Mouse (Mus musculus): ENCODE data around the gene Dlg1. TPM values are rescaled to one million over a fixed set of nuclear protein-coding genes. Genes with fewer than 3 reads are reported as not detected.

The Dlg1 gene
- polyA plus RNA-seq, 1 experiment: 24.6 TPM

GRCm38 (mm10) chr16:31756436-31756835, 93.2 kb downstream of the Dlg1 start:
- DNase-seq: no peak
- Histone ChIP-seq H3K4me1 (ENCODE audit: control insufficient read depth, insufficient read depth, low read length) (no peaks in the 10 kb centered on the region), H3K36me3 (ENCODE audit: control insufficient read depth, insufficient read depth, low read length) (no peaks in the 10 kb centered on the region), H3K4me3 (ENCODE audit: insufficient read depth, low read depth, low read length) (no peak overlapping the region), H3K27me3 (replicated peaks; ENCODE audit: control insufficient read depth, insufficient read depth, low read length) (no peaks in the 10 kb centered on the region), H3K27ac (ENCODE audit: insufficient read depth, low read depth, low read length) (no peak overlapping the region)
- 89% methylated on average over 5 of the region's 5 CpGs for WGBS
- TF ChIP-seq CTCF (conservative IDR thresholded peaks at IDR 0.05; ENCODE audit: insufficient read depth, insufficient read length, low read depth, low read length): no peak
- no peak for TF ChIP-seq POLR2A (IDR thresholded peaks at IDR 0.05; ENCODE audit: low read depth, low read length)

- H3K27me3 ChIP-seq (replicated peaks; ENCODE audit: control insufficient read depth, insufficient read depth, low read length): no peaks in the 10 kb centered on the region
- TF ChIP-seq POLR2A (IDR thresholded peaks at IDR 0.05; ENCODE audit: low read depth, low read length) (no peak), CTCF (conservative IDR thresholded peaks at IDR 0.05; ENCODE audit: insufficient read depth, insufficient read length, low read depth, low read length) (no peak)
- no peaks in the 10 kb centered on the region for H3K36me3 ChIP-seq (ENCODE audit: control insufficient read depth, insufficient read depth, low read length)
- WGBS: 77% methylated on average over 1 of the region's 1 CpGs
- DNase-seq: no peak
- H3K4me3 ChIP-seq (ENCODE audit: insufficient read depth, low read depth, low read length): no peak overlapping the region
- H3K4me1 ChIP-seq (ENCODE audit: control insufficient read depth, insufficient read depth, low read length): no peaks in the 10 kb centered on the region
- H3K27ac ChIP-seq (ENCODE audit: insufficient read depth, low read depth, low read length): no peak overlapping the region
Measured at GRCm38 (mm10) chr16:31757606-31758005, 94.4 kb downstream of the Dlg1 start.

- Histone ChIP-seq H3K36me3 (ENCODE audit: control insufficient read depth, insufficient read depth, low read length) (no peaks in the 10 kb centered on the region), H3K27ac (ENCODE audit: insufficient read depth, low read depth, low read length) (no peak overlapping the region), H3K27me3 (replicated peaks; ENCODE audit: control insufficient read depth, insufficient read depth, low read length) (no peaks in the 10 kb centered on the region), H3K4me1 (ENCODE audit: control insufficient read depth, insufficient read depth, low read length) (no peaks in the 10 kb centered on the region), H3K4me3 (ENCODE audit: insufficient read depth, low read depth, low read length) (no peak overlapping the region)
- TF ChIP-seq CTCF (conservative IDR thresholded peaks at IDR 0.05; ENCODE audit: insufficient read depth, insufficient read length, low read depth, low read length) (no peak), POLR2A (IDR thresholded peaks at IDR 0.05; ENCODE audit: low read depth, low read length) (no peak)
- WGBS: 66% methylated on average over 6 of the region's 6 CpGs
- DNase-seq: no peak
Measured at GRCm38 (mm10) chr16:31759416-31759815, 96.2 kb downstream of the Dlg1 start.

- WGBS: 93% methylated on average over 6 of the region's 6 CpGs
- no peaks in the 10 kb centered on the region for H3K27me3 ChIP-seq (replicated peaks; ENCODE audit: control insufficient read depth, insufficient read depth, low read length)
- no peaks in the 10 kb centered on the region for H3K36me3 ChIP-seq (ENCODE audit: control insufficient read depth, insufficient read depth, low read length)
- H3K27ac ChIP-seq (ENCODE audit: insufficient read depth, low read depth, low read length): no peak overlapping the region
- no peak for DNase-seq
- TF ChIP-seq POLR2A (IDR thresholded peaks at IDR 0.05; ENCODE audit: low read depth, low read length): no peak
- TF ChIP-seq CTCF (conservative IDR thresholded peaks at IDR 0.05; ENCODE audit: insufficient read depth, insufficient read length, low read depth, low read length): no peak
- H3K4me3 ChIP-seq (ENCODE audit: insufficient read depth, low read depth, low read length): no peak overlapping the region
- H3K4me1 ChIP-seq (ENCODE audit: control insufficient read depth, insufficient read depth, low read length): no peaks in the 10 kb centered on the region
Measured at GRCm38 (mm10) chr16:31766298-31766697, 103.1 kb downstream of the Dlg1 start.

- Histone ChIP-seq H3K36me3 (ENCODE audit: control insufficient read depth, insufficient read depth, low read length) (no peaks in the 10 kb centered on the region), H3K27me3 (replicated peaks; ENCODE audit: control insufficient read depth, insufficient read depth, low read length) (no peaks in the 10 kb centered on the region), H3K4me3 (ENCODE audit: insufficient read depth, low read depth, low read length) (no peak overlapping the region), H3K4me1 (ENCODE audit: control insufficient read depth, insufficient read depth, low read length) (no peaks in the 10 kb centered on the region), H3K27ac (ENCODE audit: insufficient read depth, low read depth, low read length) (no peak overlapping the region)
- TF ChIP-seq POLR2A (IDR thresholded peaks at IDR 0.05; ENCODE audit: low read depth, low read length) (no peak), CTCF (conservative IDR thresholded peaks at IDR 0.05; ENCODE audit: insufficient read depth, insufficient read length, low read depth, low read length) (no peak)
- WGBS: 28% methylated on average over 3 of the region's 3 CpGs
- DNase-seq: no peak
Measured at GRCm38 (mm10) chr16:31766715-31767114, 103.5 kb downstream of the Dlg1 start.

GRCm38 (mm10) chr16:31775924-31776323, 112.7 kb downstream of the Dlg1 start:
- H3K27ac ChIP-seq (ENCODE audit: insufficient read depth, low read depth, low read length): no peak overlapping the region
- H3K4me1 ChIP-seq (ENCODE audit: control insufficient read depth, insufficient read depth, low read length): no peaks in the 10 kb centered on the region
- 87% methylated on average over 10 of the region's 10 CpGs for WGBS
- no peak overlapping the region for H3K4me3 ChIP-seq (ENCODE audit: insufficient read depth, low read depth, low read length)
- no peaks in the 10 kb centered on the region for H3K36me3 ChIP-seq (ENCODE audit: control insufficient read depth, insufficient read depth, low read length)
- no peak for TF ChIP-seq CTCF (conservative IDR thresholded peaks at IDR 0.05; ENCODE audit: insufficient read depth, insufficient read length, low read depth, low read length)
- no peak for TF ChIP-seq POLR2A (IDR thresholded peaks at IDR 0.05; ENCODE audit: low read depth, low read length)
- H3K27me3 ChIP-seq (replicated peaks; ENCODE audit: control insufficient read depth, insufficient read depth, low read length): no peaks in the 10 kb centered on the region
- DNase-seq: no peak

- H3K27me3 ChIP-seq (replicated peaks; ENCODE audit: control insufficient read depth, insufficient read depth, low read length): no peaks in the 10 kb centered on the region
- TF ChIP-seq POLR2A (IDR thresholded peaks at IDR 0.05; ENCODE audit: low read depth, low read length) (no peak), CTCF (conservative IDR thresholded peaks at IDR 0.05; ENCODE audit: insufficient read depth, insufficient read length, low read depth, low read length) (no peak)
- DNase-seq: no peak
- WGBS: 56% methylated on average over 6 of the region's 6 CpGs
- H3K27ac ChIP-seq (ENCODE audit: insufficient read depth, low read depth, low read length): no peak overlapping the region
- H3K4me1 ChIP-seq (ENCODE audit: control insufficient read depth, insufficient read depth, low read length): no peaks in the 10 kb centered on the region
- H3K4me3 ChIP-seq (ENCODE audit: insufficient read depth, low read depth, low read length): no peak overlapping the region
- H3K36me3 ChIP-seq (ENCODE audit: control insufficient read depth, insufficient read depth, low read length): no peaks in the 10 kb centered on the region; the same call in 1 of the 2 replicates
Measured at GRCm38 (mm10) chr16:31781015-31781414, 117.8 kb downstream of the Dlg1 start.
